In the genomic region with DNA sequence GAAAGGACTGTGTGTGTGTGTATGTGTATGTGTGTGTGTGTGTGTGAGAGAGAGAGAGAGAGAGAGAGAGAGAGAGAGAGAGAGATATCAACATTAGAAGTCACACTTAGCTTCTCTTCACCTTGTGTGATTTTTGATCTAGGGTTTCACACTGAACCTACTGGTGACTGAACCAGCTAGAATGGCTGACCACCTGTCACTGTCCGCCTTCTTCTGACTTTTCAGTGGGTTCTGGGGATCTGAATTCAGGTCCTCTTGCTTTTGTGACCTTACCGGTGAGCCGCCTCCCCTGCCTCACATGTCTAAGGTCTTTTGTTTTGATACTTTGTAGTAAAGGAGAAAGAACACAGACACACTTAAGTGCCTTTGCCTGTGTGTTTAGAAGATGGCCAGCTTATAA, we compare ENCODE assay signal across 14 mouse cellular contexts.
DNase-seq lines count a peak whose midpoint lies in the region; ATAC-seq and TF ChIP-seq lines count a peak whose summit lies in the region.
"Had no signal": no experiment of that assay in that cellular context is flagged by ENCODE, and none has a peak within 500 bp of the region (broad histone marks: within the 10 kb centered on the region; RNA-seq: fewer than 3 reads in every experiment).

No protein-coding gene starts in this region.

- no peaks in the 10 kb centered on the region for H3K36me3 ChIP-seq in forebrain, embryonic 14.5 days (ENCODE audit: control insufficient read depth, insufficient read depth, low read length)
- H3K36me3 ChIP-seq in forebrain, embryonic 13.5 days (ENCODE audit: poor library complexity, severe bottlenecking) = no peaks in the 10 kb centered on the region
- H3K36me3 ChIP-seq in heart, embryonic 13.5 days = no peaks in the 10 kb centered on the region
- no peaks in the 10 kb centered on the region for H3K36me3 ChIP-seq in hindbrain, embryonic 15.5 days
- no peaks in the 10 kb centered on the region for H3K36me3 ChIP-seq in hindbrain, embryonic 16.5 days (ENCODE audit: control insufficient read depth, insufficient read depth, low read length)
- H3K36me3 ChIP-seq in kidney, postnatal 0 days (ENCODE audit: insufficient read depth, low read length) = no peaks in the 10 kb centered on the region
- H3K36me3 ChIP-seq: G1E; hindbrain, embryonic 13.5 days had no signal

- H3K27ac ChIP-seq in forebrain, embryonic 14.5 days (ENCODE audit: low read depth, low read length) = no peak overlapping the region
- no peak overlapping the region for H3K27ac ChIP-seq in forebrain, embryonic 13.5 days
- H3K27ac ChIP-seq in heart, embryonic 13.5 days (replicated peaks) = peak overlapping the region; percentile 50; the same call in 1 of the 2 replicates
- no peak overlapping the region for H3K27ac ChIP-seq in hindbrain, embryonic 15.5 days (replicated peaks)
- H3K27ac ChIP-seq in hindbrain, embryonic 16.5 days (ENCODE audit: low read depth, low read length) = no peak overlapping the region
- H3K27ac ChIP-seq in kidney, postnatal 0 days = peak overlapping the region; percentile 21; the same call in 1 of the 2 replicates
- H3K27ac ChIP-seq: embryonic facial prominence, embryonic 10.5 days; hindbrain, embryonic 13.5 days had no signal

- no peak overlapping the region for H3K4me2 ChIP-seq in forebrain, embryonic 14.5 days (ENCODE audit: low read length)
- H3K4me2 ChIP-seq in forebrain, embryonic 13.5 days = no peak overlapping the region
- peak overlapping the region; percentile 44 for H3K4me2 ChIP-seq in heart, embryonic 13.5 days
- no peak overlapping the region for H3K4me2 ChIP-seq in hindbrain, embryonic 15.5 days
- no peak overlapping the region for H3K4me2 ChIP-seq in hindbrain, embryonic 16.5 days (ENCODE audit: low read length)
- no peak overlapping the region for H3K4me2 ChIP-seq in kidney, postnatal 0 days (ENCODE audit: low read length)
- H3K4me2 ChIP-seq: heart, embryonic 11.5 days; hindbrain, embryonic 13.5 days had no signal

- peaks cover 10% of the 10 kb centered on the region for H3K4me1 ChIP-seq in forebrain, embryonic 14.5 days (ENCODE audit: control insufficient read depth, insufficient read depth, low read length)
- H3K4me1 ChIP-seq in forebrain, embryonic 13.5 days = peaks cover 46% of the 10 kb centered on the region
- peaks cover 76% of the 10 kb centered on the region for H3K4me1 ChIP-seq in heart, embryonic 13.5 days
- H3K4me1 ChIP-seq in hindbrain, embryonic 15.5 days (replicated peaks) = peaks cover 43% of the 10 kb centered on the region
- H3K4me1 ChIP-seq in hindbrain, embryonic 16.5 days (ENCODE audit: control insufficient read depth, insufficient read depth, low read depth, low read length) = peaks cover 4% of the 10 kb centered on the region
- peaks cover 28% of the 10 kb centered on the region; the same call in 1 of the 2 replicates for H3K4me1 ChIP-seq in kidney, postnatal 0 days (replicated peaks; ENCODE audit: insufficient read depth, low read length)

- no peaks in the 10 kb centered on the region for H3K27me3 ChIP-seq in forebrain, embryonic 14.5 days (replicated peaks; ENCODE audit: control insufficient read depth, insufficient read depth, low read length)
- H3K27me3 ChIP-seq in forebrain, embryonic 13.5 days = no peaks in the 10 kb centered on the region
- H3K27me3 ChIP-seq in heart, embryonic 13.5 days (replicated peaks) = no peaks in the 10 kb centered on the region
- no peaks in the 10 kb centered on the region for H3K27me3 ChIP-seq in hindbrain, embryonic 15.5 days
- H3K27me3 ChIP-seq in hindbrain, embryonic 16.5 days (replicated peaks; ENCODE audit: control insufficient read depth, insufficient read depth, low read length) = no peaks in the 10 kb centered on the region
- H3K27me3 ChIP-seq in kidney, postnatal 0 days (ENCODE audit: insufficient read depth, low read length) = no peaks in the 10 kb centered on the region
- H3K27me3 ChIP-seq: hindbrain, embryonic 13.5 days had no signal

- H3K4me3 ChIP-seq in forebrain, embryonic 14.5 days (ENCODE audit: low read depth, low read length) = no peak overlapping the region
- H3K4me3 ChIP-seq in forebrain, embryonic 13.5 days = no peak overlapping the region
- H3K4me3 ChIP-seq in heart, embryonic 13.5 days = no peak overlapping the region
- no peak overlapping the region for H3K4me3 ChIP-seq in hindbrain, embryonic 15.5 days
- H3K4me3 ChIP-seq in hindbrain, embryonic 16.5 days (ENCODE audit: low read length) = no peak overlapping the region
- no peak overlapping the region for H3K4me3 ChIP-seq in kidney, postnatal 0 days (replicated peaks; ENCODE audit: low read depth, low read length)
- H3K4me3 ChIP-seq: embryonic facial prominence, embryonic 10.5 days; hindbrain, embryonic 13.5 days had no signal

- H3K9me3 ChIP-seq in forebrain, embryonic 14.5 days (replicated peaks; ENCODE audit: control insufficient read depth, low read length) = no peaks in the 10 kb centered on the region
- no peaks in the 10 kb centered on the region for H3K9me3 ChIP-seq in forebrain, embryonic 13.5 days (replicated peaks)
- no peaks in the 10 kb centered on the region for H3K9me3 ChIP-seq in heart, embryonic 13.5 days
- H3K9me3 ChIP-seq in hindbrain, embryonic 15.5 days = no peaks in the 10 kb centered on the region
- no peaks in the 10 kb centered on the region for H3K9me3 ChIP-seq in hindbrain, embryonic 16.5 days (ENCODE audit: control insufficient read depth, low read length)
- H3K9me3 ChIP-seq in kidney, postnatal 0 days (replicated peaks; ENCODE audit: low read length) = no peaks in the 10 kb centered on the region
- H3K9me3 ChIP-seq: embryonic facial prominence, embryonic 10.5 days; hindbrain, embryonic 13.5 days had no signal

- H3K9ac ChIP-seq in forebrain, embryonic 14.5 days (ENCODE audit: low read length) = no peak overlapping the region
- no peak overlapping the region for H3K9ac ChIP-seq in forebrain, embryonic 13.5 days
- no peak overlapping the region for H3K9ac ChIP-seq in heart, embryonic 13.5 days
- no peak overlapping the region for H3K9ac ChIP-seq in hindbrain, embryonic 15.5 days
- H3K9ac ChIP-seq in hindbrain, embryonic 16.5 days (ENCODE audit: low read depth, low read length) = no peak overlapping the region
- H3K9ac ChIP-seq in kidney, postnatal 0 days (ENCODE audit: low read depth, low read length) = no peak overlapping the region
- H3K9ac ChIP-seq: forebrain, postnatal 0 days; hindbrain, embryonic 13.5 days had no signal

- DNase-seq in forebrain, embryonic 14.5 days (ENCODE audit: low spot score) = no peak
- no peak for DNase-seq in heart, adult 18-20 months
- no peak for DNase-seq in kidney, postnatal 0 days (ENCODE audit: low spot score)
- no peak for DNase-seq in kidney, postnatal 4 days
- DNase-seq: B cell, adult 2 months had no signal

- 87% methylated on average over 3 of the region's 3 CpGs for WGBS in forebrain, embryonic 14.5 days
- WGBS in forebrain, embryonic 13.5 days = 83% methylated on average over 3 of the region's 3 CpGs
- 89% methylated on average over 3 of the region's 3 CpGs for WGBS in heart, embryonic 13.5 days
- WGBS in hindbrain, embryonic 15.5 days = 92% methylated on average over 3 of the region's 3 CpGs
- WGBS in hindbrain, embryonic 16.5 days = 87% methylated on average over 3 of the region's 3 CpGs
- WGBS in kidney, postnatal 0 days = 94% methylated on average over 3 of the region's 3 CpGs

- ATAC-seq in forebrain, embryonic 14.5 days = peak; percentile 2; the same call in 1 of the 2 replicates
- ATAC-seq in forebrain, embryonic 13.5 days = no peak
- no peak for ATAC-seq in heart, embryonic 13.5 days (ENCODE audit: extremely low read depth, insufficient number of reproducible peaks, low FRiP score, low TSS enrichment)
- ATAC-seq in hindbrain, embryonic 15.5 days (ENCODE audit: low FRiP score, low read depth) = 0 out of 2 replicates have a peak, but pooled peaks have one; percentile 14
- no peak for ATAC-seq in hindbrain, embryonic 16.5 days
- no peak for ATAC-seq in kidney, postnatal 0 days (replicated peaks; ENCODE audit: low FRiP score, low read depth)

- TF ChIP-seq CTCF in kidney, postnatal 0 days (IDR thresholded peaks at IDR 0.05; ENCODE audit: low read depth) = no peak

Comparison
In these comparisons a context has a peak if more than half of its experiments do, and no peak if none do; other contexts are left out.
1. ATAC-seq: peak in forebrain, embryonic 14.5 days (single experiment) and hindbrain, embryonic 15.5 days (single experiment); none in forebrain, embryonic 13.5 days (single experiment), heart, embryonic 13.5 days (single experiment), hindbrain, embryonic 16.5 days (single experiment) and kidney, postnatal 0 days (single experiment).
2. H3K27ac ChIP-seq: peak in heart, embryonic 13.5 days (single experiment) and kidney, postnatal 0 days (single experiment); none in forebrain, embryonic 14.5 days (single experiment), forebrain, embryonic 13.5 days (single experiment), hindbrain, embryonic 15.5 days (single experiment) and hindbrain, embryonic 16.5 days (single experiment).